Mouse (Mus musculus) heart, adult 2 months (tissue): ENCODE data around the gene Cracr2a. TPM values are rescaled to one million over a fixed set of nuclear protein-coding genes. Genes with fewer than 3 reads are reported as not detected.
A peak's percentile ranks its signal among the peaks of the same experiment; 100 is the strongest.

Experiments
- DNase-seq, 2 experiments: peaks; one replicate each; pipeline ENCODE4 v3.0.0; 2021
- H3K27ac ChIP-seq: fragments of 200-600 bp; 2 replicates; pipeline ENCODE4 v1.8.1; 2022
- H3K27me3 ChIP-seq: fragments of 200-500 bp; 2 replicates; pipeline ENCODE4 v1.6.1; 2012; ENCODE audit warnings: mild to moderate bottlenecking, low read length, inconsistent platforms, mixed read lengths; ENCODE audit not compliant: control insufficient read depth, insufficient read depth
- H3K36me3 ChIP-seq: fragments of 200-500 bp; 2 replicates; pipeline ENCODE4 v1.6.1; 2012; ENCODE audit warnings: low read length, inconsistent platforms; ENCODE audit not compliant: control insufficient read depth, insufficient read depth
- H3K4me1 ChIP-seq: fragments of 200-500 bp; 2 replicates; pipeline ENCODE4 v1.6.1; 2011; ENCODE audit warnings: low read length; ENCODE audit not compliant: control insufficient read depth, insufficient read depth
- H3K4me3 ChIP-seq: fragments of 200-600 bp; 2 replicates; pipeline ENCODE4 v1.8.1; 2022
- H3K79me2 ChIP-seq: fragments of 200-500 bp; replicated peaks from 2 replicates; pipeline ENCODE4 v1.6.1; 2012; ENCODE audit warnings: mild to moderate bottlenecking, inconsistent platforms, low read length, moderate library complexity, mixed read lengths; ENCODE audit not compliant: control insufficient read depth, insufficient read depth
- H3K9ac ChIP-seq: fragments of 200-500 bp; 2 replicates; pipeline ENCODE4 v1.6.1; 2012; ENCODE audit warnings: low read depth, mild to moderate bottlenecking, control low read depth, inconsistent platforms, low read length, mixed read lengths
- CTCF ChIP-seq: fragments of 200-600 bp; IDR thresholded peaks from 2 replicates; pipeline ENCODE4 v1.8.1; 2022; ENCODE audit warnings: antibody characterized with exemption, mild to moderate bottlenecking, moderate library complexity
- EP300 ChIP-seq: fragments of 200-500 bp; IDR thresholded peaks from 2 replicates; pipeline ENCODE4 v1.6.1; 2011; ENCODE audit warnings: low read depth, low read length, control low read depth; ENCODE audit not compliant: insufficient read depth
- POLR2A ChIP-seq: fragments of 200-500 bp; IDR thresholded peaks from 2 replicates; pipeline ENCODE4 v1.6.1; 2011; ENCODE audit warnings: mild to moderate bottlenecking, low read depth, low read length, control low read depth; ENCODE audit not compliant: insufficient read depth
- WGBS: fragments of 180-500 bp; shearing (Covaris S2); methylation state at CpG from one replicate; pipeline ENCODE4 v1.1.7; 2018; 5-methylcytosine and 5-hydroxymethylcytosine counted together
- intact Hi-C: fragments of 180-260 bp; cut with DNase I; formaldehyde crosslinking; loops from one replicate; pipeline ENCODE4 v1.15.1; 2025
- polyA plus RNA-seq: library from polyadenylated mRNA; depleted of rRNA; stranded (reverse); fragments of >200 nt; gene quantifications from 2 replicates; pipeline ENCODE4 v1.2.3, GENCODE M21; 2012
- total RNA-seq, 2 experiments: library from RNA; stranded (reverse); gene quantifications; 2 replicates each; pipeline ENCODE4 v1.2.3; 2021

Cracr2a gene
- total and polyA plus RNA-seq, 3 experiments = 1.1 to 1.4 (median 1.4) TPM

GRCm38 (mm10) chr6:127680784-127681183 is 119.6 kb downstream of the Cracr2a start:
- no peak for DNase-seq
- Histone ChIP-seq H3K4me3 (no peak overlapping the region), H3K4me1 (no peaks in the 10 kb centered on the region), H3K9ac (no peak overlapping the region), H3K27ac (no peak overlapping the region), H3K79me2 (no peaks in the 10 kb centered on the region), H3K27me3 (no peaks in the 10 kb centered on the region; the same call in 1 of the 2 replicates), H3K36me3 (no peaks in the 10 kb centered on the region)
- no peak for TF ChIP-seq EP300
- no peak for TF ChIP-seq POLR2A
- TF ChIP-seq CTCF = no peak
- intact Hi-C loops = no loop called here
- 89% methylated on average over 7 of the region's 7 CpGs for WGBS

- Histone ChIP-seq H3K9ac (no peak overlapping the region), H3K4me3 (no peak overlapping the region), H3K27ac (no peak overlapping the region), H3K79me2 (no peaks in the 10 kb centered on the region), H3K36me3 (no peaks in the 10 kb centered on the region), H3K27me3 (no peaks in the 10 kb centered on the region; the same call in 1 of the 2 replicates), H3K4me1 (no peaks in the 10 kb centered on the region)
- intact Hi-C loops = no loop called here
- 32% methylated on average over 8 of the region's 8 CpGs for WGBS
- no peak for TF ChIP-seq POLR2A
- TF ChIP-seq CTCF = no peak
- no peak for TF ChIP-seq EP300
- DNase-seq = no peak
Observed at GRCm38 (mm10) chr6:127683561-127683960, 122.4 kb downstream of the Cracr2a start.

- no peaks in the 10 kb centered on the region for H3K27me3 ChIP-seq
- TF ChIP-seq EP300 (no peak), POLR2A (no peak), CTCF (no peak)
- H3K27ac ChIP-seq = no peak overlapping the region
- 59% methylated on average over 4 of the region's 4 CpGs for WGBS
- H3K36me3 ChIP-seq = no peaks in the 10 kb centered on the region
- H3K79me2 ChIP-seq = no peaks in the 10 kb centered on the region
- no peak overlapping the region for H3K9ac ChIP-seq
- intact Hi-C loops = no loop called here
- peak in 1 of 2 experiments; percentile 10 for DNase-seq
- no peaks in the 10 kb centered on the region for H3K4me1 ChIP-seq
- H3K4me3 ChIP-seq = no peak overlapping the region
Observed at GRCm38 (mm10) chr6:127684981-127685380, 123.8 kb downstream of the Cracr2a start.

GRCm38 (mm10) chr6:127687181-127687860 is 126.2 kb downstream of the Cracr2a start:
- Histone ChIP-seq H3K27ac (no peak overlapping the region), H3K4me1 (no peaks in the 10 kb centered on the region), H3K27me3 (no peaks in the 10 kb centered on the region), H3K36me3 (no peaks in the 10 kb centered on the region), H3K9ac (no peak overlapping the region), H3K4me3 (no peak overlapping the region), H3K79me2 (no peaks in the 10 kb centered on the region)
- DNase-seq = no peak
- WGBS = 74% methylated on average over 6 of the region's 6 CpGs
- TF ChIP-seq POLR2A (no peak), EP300 (no peak), CTCF (no peak)
- intact Hi-C loops = no loop called here

GRCm38 (mm10) chr6:127692298-127692697 is 131.2 kb downstream of the Cracr2a start:
- intact Hi-C loops = no loop called here
- TF ChIP-seq CTCF = no peak
- no peak for TF ChIP-seq POLR2A
- no peak for TF ChIP-seq EP300
- 62% methylated on average over 7 of the region's 7 CpGs for WGBS
- H3K4me1 ChIP-seq = no peaks in the 10 kb centered on the region
- no peak overlapping the region for H3K9ac ChIP-seq
- H3K27me3 ChIP-seq = no peaks in the 10 kb centered on the region
- H3K27ac ChIP-seq = no peak overlapping the region
- no peak overlapping the region for H3K4me3 ChIP-seq
- no peak for DNase-seq
- H3K36me3 ChIP-seq = no peaks in the 10 kb centered on the region
- no peaks in the 10 kb centered on the region for H3K79me2 ChIP-seq

GRCm38 (mm10) chr6:127693681-127694080 is 132.5 kb downstream of the Cracr2a start:
- DNase-seq = no peak
- H3K9ac ChIP-seq = no peak overlapping the region
- H3K4me3 ChIP-seq = no peak overlapping the region
- H3K79me2 ChIP-seq = no peaks in the 10 kb centered on the region
- no peaks in the 10 kb centered on the region for H3K27me3 ChIP-seq
- intact Hi-C loops = no loop called here
- H3K27ac ChIP-seq = no peak overlapping the region
- TF ChIP-seq EP300 = no peak
- no peak for TF ChIP-seq CTCF
- no peak for TF ChIP-seq POLR2A
- WGBS = 84% methylated on average over 7 of the region's 7 CpGs
- no peaks in the 10 kb centered on the region for H3K36me3 ChIP-seq
- H3K4me1 ChIP-seq = no peaks in the 10 kb centered on the region
